Mouse (Mus musculus) common myeloid progenitor, adult 5-6 weeks (primary cell): ENCODE measurements around the gene Olfr1423. TPM values are rescaled to one million over a fixed set of nuclear protein-coding genes. Genes with fewer than 3 reads are reported as not detected.
"Not testable (repeated sequence)": the region's sequence is repeated elsewhere in the genome, so short reads cannot be mapped to it uniquely, and the experiment has no call there.

Source experiments
- ATAC-seq: replicated peaks from 2 replicates; pipeline ENCODE4 v1.8.0; 2016; ENCODE audit warnings: low read depth, mild to moderate bottlenecking, moderate TSS enrichment, inconsistent platforms; ENCODE audit not compliant: poor library complexity, severe bottlenecking
- total RNA-seq: library from RNA; stranded (forward); fragments of 200-1000, 187-1606 nt; gene quantifications from 2 replicates; pipeline ENCODE4 v1.2.3, GENCODE M21; 2017

The Olfr1423 gene
- not detected in 2 replicates for total RNA-seq

DNA sequence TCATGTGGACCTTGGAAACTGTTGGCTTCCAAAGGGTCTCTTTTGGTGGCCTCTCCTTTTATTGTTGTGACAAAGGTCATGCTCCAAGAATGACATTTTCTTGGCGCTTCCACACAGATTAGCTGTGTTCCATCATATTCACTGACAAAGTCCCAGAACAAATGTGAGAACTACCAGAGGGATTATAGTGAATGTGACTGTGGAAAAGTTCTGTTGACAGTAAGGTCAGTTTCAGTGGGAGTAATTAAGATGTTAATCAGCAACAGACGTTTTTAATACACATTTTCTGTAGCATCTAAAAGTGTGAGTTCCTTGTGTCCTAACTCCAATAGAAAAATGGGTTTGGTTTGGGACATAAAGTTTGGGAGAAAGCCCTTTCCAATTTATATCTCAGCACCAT, at the start of gene Olfr1423:
Gene Olfr1423, minus strand, starts transcription at position 101 of the 400 bp plus-strand sequence.
- ATAC-seq = no peak

DNA sequence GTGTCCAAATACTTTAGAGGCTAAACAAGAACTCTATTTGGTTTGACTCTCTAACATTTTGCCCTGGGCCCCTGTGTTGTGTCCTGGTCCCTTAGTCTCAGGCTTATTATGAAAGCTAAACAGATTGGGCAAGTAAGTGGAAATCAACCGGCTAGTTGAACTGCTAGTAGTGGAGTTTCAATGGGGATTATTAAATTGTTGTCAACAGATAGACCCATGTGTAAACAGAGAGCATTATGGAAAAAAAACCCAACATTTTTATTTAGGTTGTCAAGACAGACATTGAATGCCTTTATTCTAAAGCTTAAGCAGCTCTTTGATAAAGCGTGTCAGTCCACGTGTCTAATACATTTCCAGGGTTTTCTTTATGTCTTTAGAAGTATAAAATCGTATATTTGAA, 36.5 kb upstream of the Olfr1423 start, which contains the start of gene Olfr1425:
Gene Olfr1425, minus strand, starts transcription at position 101 of the 400 bp plus-strand sequence.
- ATAC-seq = not testable (repeated sequence)

DNA sequence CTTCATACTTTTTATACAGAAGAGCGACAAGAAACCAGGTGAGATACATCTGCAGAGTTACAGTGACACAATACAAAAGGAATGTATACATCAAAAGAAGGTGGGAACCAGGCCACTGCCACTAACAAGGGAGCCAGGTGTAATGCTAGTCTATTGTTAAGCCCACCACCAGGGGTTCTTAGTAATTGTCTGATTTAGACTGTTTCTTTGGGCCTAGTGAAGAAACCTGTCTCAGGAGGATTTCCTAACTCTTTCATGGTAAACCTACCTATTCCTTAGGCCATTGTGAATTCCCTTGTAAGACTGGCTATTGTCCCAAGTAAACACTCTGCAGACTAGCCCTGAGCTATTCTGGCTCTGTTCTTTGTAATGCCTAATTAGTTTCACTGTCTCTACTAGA, 28.4 kb upstream of the Olfr1423 start:
- ATAC-seq = not testable (repeated sequence)

DNA sequence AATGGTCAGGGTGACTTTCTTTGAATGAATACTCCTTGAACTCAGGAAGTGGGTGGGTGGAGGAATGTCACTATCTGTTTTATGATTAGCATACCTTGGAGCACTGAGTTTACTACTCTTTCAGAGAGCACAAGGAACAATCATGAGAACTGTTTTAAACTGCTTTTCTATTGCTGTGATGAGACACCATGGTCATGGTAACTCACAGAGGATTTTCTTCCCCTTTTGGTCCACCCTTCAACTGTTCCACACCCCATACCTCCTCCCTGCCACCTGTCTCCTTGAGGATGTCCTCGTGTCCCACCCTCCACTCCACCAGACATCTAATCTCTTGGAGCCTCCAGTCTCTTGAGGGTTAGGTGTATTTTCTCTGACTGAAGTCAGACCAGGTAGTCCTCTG, 26.7 kb upstream of the Olfr1423 start:
- not testable (repeated sequence) for ATAC-seq

DNA sequence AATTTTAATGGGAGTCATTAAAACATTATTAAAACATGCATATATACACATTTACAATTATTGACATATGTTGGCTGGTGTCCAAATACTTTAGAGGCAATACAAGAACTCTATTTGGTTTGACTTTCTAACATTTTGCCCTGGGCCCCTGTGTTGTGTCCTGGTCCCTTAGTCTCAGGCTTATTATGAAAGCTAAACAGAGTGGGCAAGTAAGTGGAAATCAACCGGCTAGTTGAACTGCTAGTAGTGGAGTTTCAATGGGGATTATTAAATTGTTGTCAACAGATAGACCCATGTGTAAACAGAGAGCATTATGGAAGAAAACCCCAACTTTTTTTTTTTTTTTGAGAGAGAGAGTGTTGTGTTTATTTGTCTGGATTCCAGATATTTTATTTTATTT, 21.5 kb upstream of the Olfr1423 start, which contains the start of gene Olfr1424:
Gene Olfr1424, minus strand, starts transcription at position 101 of the 400 bp plus-strand sequence.
- not testable (repeated sequence) for ATAC-seq

DNA sequence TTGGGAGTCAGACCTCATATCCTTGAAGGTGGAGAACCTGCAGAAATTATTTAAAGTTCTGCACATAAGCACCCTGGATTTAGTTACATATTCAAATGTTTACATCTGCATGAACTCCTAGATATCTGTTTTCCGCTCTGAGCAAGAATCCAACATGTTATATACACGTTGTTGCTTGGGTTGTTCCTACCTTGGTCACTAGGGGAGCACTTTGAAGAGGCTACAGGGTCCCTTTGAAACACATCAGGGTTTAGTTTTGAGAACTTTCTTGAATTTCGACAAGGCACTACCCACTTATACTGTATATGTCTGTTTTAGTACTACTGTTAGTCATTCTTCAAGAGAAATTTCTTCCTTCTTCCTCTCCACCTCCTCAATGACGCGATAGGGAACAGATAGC, 2.0 kb upstream of the Olfr1423 start:
- no peak for ATAC-seq

DNA sequence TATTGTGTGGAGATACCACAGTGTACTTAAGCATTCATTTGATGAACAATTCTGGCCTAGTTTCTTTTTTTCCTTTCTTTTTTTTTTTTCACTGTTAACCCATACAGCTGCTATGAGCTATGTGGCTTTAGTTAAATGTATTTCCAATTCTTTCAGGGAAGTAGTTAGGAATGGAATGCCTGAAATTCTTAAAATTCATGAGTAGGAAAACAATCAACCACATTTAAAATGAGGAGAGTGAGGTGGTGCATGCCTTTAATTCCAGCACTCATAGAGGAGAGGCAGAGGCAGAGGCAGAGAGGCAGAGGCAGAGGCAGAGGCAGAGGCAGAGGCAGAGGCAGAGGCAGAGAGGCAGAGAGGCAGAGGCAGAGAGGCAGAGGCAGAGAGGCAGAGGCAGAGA, 3.4 kb downstream of the Olfr1423 start:
- no peak for ATAC-seq

DNA sequence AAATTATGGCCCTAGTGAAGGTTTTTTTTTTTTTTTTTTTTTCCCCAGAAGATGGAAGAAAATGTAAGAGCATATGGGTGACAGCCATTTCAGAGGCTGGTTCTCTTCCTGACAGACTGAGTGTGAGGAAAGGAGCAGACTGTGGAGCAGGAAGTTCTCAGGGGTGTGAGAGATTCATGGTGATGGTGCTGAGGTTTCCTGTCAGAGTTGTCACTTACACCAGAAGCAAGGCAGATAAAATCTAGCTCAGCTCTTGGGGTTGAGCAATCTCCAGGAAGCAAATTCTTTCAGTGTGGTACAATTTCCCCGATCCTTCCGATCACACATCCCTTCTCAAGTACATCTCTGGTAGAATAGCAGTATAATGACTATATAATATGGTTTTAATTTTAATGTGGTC, 14.5 kb downstream of the Olfr1423 start:
- peak; percentile 87 for ATAC-seq

DNA sequence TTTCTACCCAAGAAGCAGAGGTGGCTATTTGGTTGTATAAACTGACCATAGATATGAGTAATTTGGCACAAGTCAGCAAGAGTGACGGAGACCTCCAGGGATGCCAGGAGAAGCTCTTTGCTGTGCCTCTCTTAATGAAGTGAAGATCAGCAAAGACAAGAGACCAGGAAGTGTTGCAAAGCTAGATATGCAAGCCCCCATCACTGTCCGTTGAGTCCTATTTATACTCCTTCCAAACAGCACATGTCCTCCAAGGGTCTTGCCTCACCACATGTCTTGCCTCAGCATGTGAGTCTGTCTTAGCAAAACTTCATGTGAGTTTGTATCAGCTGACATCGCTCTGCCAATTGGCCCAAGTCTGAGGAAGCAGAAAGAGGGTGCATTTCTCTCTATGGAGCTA, 15.8 kb downstream of the Olfr1423 start:
- no peak; the same call in 1 of the 2 replicates for ATAC-seq

DNA sequence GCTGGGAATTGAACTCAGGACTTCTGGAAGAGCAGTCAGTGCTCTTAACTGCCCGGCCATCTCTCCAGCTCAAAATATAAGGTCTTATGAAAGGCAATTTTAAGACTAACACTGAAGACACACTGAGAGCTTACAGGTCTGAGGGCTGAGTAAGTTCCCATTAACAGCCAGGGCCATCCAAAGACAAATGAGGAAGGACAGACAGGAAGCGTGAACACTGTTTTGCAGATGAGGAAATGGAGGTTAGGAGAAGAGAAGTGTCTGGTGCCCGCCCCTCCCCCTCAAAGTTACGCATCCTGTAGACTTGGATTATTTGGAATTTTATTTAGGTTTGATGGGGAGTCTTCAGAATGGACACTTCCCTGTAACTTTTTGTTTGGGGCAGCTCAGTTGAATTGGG, 17.0 kb downstream of the Olfr1423 start:
- peak; percentile 72 for ATAC-seq

DNA sequence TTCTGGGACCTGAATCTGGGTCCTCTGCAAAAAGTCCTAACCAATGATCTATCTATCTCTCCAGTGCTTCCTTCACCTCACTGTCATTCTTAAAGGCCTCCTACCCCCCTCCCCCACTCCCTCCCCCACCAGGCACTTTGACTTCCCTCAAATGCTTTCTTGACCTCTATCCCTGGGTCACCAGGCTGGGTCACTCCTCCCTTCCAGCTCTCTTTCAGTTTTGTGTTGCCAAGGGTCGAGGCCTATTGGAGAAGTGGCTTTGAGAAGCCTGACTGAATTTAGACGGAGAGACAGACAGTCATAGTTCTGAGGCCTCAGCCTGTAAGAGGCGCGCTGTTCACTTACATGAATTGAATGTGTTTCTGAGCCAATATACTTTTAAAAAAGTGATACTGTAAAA, 24.9 kb downstream of the Olfr1423 start:
- ATAC-seq = no peak

DNA sequence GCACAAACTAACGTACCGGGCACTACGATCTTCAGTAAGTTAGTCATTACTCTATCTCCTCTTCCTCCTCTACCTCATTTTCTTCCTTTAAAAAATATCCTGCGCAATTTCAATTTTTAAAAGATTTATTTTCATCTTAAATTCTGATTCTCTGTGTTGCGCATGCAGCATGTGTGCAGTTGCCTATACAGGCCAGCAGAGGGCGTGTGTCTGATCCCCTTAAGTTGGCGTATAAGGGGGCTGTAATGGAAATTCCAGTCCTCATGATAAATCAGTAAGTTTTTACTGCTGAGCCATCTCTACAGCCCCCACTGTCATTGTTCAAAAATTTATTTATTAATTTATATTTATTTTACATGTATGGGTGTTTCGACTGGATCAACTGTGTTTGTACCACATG, 25.4 kb downstream of the Olfr1423 start:
- no peak for ATAC-seq

DNA sequence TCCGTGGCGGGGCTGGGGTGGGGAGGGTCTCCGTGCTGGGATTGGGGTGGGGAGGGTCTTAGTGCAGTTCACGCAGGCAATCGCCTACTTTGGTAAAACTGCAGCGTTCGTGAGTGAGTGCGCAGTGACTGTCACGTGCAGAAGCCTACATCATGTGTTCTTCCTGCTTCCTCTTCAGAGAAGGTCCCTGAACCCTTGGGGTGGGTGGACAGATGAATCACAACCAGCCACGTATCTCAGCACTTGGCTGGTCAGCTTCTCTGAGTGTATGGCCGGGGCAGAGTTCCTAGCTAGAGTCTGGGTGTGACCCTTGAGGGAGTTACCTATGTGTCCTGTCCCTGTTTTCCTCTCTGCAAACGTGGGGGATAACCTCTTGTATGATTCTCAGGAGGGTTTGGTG, 27.9 kb downstream of the Olfr1423 start:
- peak; percentile 8; the same call in 1 of the 2 replicates for ATAC-seq

DNA sequence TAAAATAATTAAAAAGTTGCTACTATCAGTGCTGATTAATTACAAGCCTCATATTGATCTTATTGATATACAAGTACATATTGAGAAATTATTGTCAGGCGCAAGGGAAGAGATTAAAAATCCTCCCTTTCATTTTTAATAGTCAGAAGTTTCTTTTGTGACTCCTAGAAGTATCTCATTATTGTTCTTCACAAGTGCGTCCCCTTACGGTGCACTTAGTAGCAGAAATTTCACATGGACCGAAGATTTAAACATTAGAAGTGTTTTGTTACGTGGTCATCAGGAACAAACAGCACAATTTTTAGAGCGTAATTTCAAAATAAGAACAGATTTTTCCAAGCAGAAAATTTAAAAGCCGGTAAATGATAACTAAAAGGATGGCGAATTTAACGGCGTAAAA, 28.5 kb downstream of the Olfr1423 start:
- ATAC-seq = no peak

DNA sequence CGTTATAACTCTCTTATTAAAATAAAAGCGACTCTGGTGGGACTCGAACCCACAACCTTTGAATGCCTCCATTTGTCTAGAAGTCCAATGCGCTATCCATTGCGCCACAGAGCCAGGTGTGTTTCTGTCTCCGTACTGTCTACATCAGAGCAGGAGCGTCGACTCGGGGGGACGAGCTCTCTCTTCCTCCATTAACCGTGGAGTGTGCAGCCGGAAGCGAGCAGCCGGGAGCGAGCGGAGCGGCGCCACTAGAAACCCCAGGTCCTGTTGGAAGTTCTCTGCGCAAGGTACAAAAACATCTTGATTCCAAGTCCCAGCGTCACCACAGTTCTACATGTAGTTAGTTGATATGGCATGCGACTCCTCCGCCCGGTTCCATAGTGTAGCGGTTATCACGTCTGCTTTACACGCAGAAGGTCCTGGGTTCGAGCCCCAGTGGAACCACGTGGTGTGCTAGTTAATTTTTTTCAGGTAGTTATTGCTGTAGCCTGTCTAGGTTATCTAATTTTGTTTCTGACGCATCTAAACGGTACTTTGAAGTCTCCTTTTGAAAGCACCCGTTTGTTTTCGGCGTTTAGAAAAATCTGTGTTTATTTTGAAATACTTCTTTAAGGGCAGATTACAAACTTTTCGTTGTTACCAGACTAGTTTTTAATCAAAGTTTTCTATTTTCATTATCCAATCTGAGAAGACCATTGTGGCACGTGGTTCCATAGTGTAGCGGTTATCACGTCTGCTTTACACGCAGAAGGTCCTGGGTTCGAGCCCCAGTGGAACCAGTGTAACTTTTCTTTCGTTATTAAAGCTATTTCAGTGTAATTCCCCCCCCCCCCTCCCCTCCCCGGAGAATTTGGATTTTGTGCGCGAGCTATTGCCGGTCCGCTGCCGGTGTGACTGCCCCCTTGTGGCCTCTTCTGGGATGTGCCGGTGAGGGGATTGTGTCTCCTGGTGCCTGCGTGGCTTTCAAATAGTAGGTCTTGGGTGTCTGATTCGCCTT, 29.3 kb downstream of the Olfr1423 start:
- peak; percentile 35 for ATAC-seq

DNA sequence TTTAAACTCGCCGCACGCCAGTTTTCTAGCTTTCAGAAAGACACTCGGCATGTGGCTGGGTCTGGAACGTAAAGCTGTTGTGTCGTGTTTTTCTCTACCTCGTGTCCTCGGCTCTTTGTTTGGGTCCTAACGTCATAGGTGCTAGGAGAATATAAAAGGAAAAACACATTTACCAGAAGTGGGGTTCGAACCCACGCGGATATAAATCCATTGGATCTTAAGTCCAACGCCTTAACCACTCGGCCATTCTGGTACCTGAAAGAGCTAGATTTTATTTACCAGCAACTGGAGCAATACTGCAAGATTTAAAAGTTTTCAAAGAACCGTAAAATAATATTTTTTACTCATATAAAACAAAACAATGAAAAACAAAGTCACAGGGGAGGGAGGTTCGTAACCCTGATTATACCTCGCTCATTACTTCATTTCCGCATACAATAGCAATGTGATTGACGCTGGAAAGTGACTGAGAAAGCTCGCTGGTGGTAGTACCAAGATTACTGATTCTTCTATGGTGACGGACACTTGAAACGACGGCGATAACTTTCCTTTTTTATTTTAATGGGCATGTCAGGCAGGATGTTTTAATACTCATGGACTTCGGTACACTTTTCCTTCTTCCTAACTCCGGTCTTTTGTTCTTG, 30.1 kb downstream of the Olfr1423 start:
- ATAC-seq = peak; percentile 22

DNA sequence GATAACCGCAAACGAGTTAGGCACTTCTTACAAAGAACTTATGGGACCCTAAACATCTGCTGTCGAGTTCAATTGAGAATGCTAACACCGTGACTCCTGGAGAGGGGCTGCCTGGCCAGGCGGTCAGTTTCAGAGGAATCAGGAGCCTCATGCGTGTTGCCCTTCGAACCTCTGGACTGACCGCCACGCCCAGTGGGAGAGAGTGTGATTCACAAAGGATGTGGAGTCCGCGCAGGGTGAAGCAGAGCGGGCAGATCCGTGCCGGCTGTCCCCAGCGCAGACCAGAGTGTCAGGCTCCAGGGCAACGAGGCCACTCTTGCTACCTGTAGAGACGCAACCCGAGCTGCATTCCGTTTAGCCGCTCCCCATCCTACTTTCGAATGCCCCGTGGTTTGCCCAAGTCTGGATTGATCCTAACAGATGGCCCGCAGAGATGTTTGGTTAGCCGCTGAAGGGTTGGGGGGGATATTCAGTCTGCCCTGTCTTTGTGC, 30.8 kb downstream of the Olfr1423 start:
- ATAC-seq = 0 out of 2 replicates have a peak, but pooled peaks have one; percentile 1

DNA sequence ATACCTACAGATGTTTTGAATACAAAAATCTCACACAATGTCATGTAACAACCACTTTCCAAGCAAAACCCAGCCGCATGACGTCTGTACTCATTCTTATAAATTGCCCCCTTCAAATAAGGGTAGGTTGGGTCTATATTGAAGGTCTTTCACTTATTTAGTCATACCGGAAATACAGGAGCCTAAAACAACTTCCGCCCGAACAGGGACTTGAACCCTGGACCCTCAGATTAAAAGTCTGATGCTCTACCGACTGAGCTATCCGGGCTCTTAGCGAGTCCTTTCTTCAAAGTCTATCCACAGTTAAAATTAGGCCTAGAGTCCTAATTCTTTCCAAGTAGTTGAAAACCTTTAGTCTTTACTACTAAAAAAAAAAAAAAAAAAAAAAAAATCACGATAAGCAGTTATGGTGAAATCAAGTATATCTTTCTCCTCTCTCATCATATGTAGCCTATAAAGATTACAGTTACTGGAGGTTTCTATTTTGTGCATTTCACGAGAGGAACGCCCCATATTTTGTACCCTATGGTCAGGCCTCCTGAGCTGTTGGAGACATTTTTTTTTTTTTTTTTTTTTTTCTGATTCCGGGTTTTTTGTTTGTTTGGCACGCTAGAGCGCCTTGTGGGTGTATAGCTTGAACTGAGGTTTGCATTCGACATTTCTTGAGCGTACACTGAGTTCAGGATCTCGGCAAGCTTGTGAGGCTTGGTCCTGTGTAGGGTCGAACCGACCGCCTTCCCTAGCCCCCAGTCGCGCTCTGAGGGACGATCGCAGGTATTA, 31.4 kb downstream of the Olfr1423 start:
- ATAC-seq = no peak; the same call in 1 of the 2 replicates

DNA sequence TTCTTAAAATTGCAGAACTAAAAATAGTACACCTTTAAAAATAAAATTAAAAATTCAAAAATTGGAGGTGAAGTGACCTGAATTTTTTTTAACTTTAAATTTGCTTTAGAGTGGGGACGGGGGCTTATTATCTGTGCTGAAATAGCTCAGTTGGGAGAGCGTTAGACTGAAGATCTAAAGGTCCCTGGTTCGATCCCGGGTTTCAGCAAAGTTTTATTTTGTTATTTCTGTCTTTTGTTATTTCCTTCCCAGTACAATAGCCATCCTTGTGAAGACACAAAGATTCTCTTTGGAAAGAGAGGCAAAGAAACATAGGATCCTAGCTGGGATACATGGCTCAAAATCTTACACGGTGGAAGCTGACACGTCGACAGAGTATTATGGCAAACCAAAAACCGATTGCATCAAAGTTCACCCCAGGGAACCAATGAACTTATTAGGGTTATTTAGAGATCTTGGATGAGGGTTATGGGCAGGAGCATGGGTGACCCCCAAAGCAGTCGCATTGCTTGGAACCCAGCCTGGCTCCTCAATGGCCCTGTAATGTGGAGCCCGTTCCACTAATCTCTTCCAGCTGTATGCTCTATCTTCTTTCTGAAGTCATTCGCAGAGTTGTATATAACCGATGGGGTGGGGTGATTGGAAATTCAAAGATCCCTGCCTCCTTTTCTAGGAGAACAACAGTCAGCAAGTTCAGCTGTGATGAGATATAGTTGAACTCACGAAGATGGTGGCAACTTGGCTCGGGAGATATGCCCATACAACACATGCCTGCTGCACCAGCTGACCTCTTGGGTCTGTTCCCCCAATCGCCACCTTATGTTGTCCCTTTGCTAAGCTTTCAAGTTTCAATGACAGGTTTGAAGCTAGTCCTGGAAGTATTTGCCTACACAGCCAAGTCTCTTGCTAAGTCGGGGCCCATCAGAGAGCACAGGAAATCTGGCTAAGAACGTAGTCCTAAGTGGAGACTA, 32.4 kb downstream of the Olfr1423 start:
- no peak for ATAC-seq
